Mouse (Mus musculus) megakaryocyte, embryonic 14.5 days (primary cell): ENCODE measurements around the gene Pold1.

Experiments used
- FLI1 ChIP-seq: IDR thresholded peaks from 2 replicates; pipeline ENCODE4 v1.6.1; 2012; ENCODE audit warnings: low read length, inconsistent platforms, mixed read lengths
- GATA1 ChIP-seq: IDR thresholded peaks from 3 replicates; pipeline ENCODE4 v1.6.1; 2012; ENCODE audit warnings: mixed read lengths, low read length, inconsistent platforms, borderline replicate concordance

DNA sequence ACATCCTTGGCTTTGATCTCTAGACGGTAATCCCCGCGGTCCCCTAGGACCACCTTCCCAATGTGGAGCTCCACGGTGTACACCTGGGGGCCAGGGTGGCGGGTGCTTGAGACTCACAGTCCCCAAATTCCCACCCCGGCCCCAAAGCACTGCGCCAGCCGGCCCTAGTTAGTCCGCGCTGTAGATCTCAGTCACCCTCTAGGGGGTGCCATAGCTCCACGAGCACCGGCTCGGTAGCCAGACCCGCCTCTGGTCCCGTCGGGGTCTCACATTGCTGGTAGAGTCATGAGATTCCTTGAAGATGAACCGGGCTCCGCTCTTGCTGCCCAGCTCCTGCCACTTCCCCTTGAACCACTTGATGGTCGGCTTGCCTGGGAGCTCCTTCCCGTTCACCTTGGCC lies 26.9 kb downstream of the Pold1 start:
- TF ChIP-seq FLI1 (no peak), GATA1 (no peak)
